Mouse (Mus musculus) G1E (cell line): ENCODE results near the gene Fam114a2.

Experiments
- CTCF ChIP-seq: IDR thresholded peaks from 2 replicates; pipeline ENCODE4 v1.5.1; 2012; ENCODE audit warnings: low read depth, low read length, inconsistent platforms, mixed read lengths
- GATA1 ChIP-seq: IDR thresholded peaks from 2 replicates; pipeline ENCODE4 v1.6.1; 2012; ENCODE audit warnings: borderline replicate concordance, low read length, inconsistent platforms, mixed read lengths
- GATA2 ChIP-seq: IDR thresholded peaks from 2 replicates; pipeline ENCODE4 v1.6.1; 2012; ENCODE audit warnings: low read depth, low read length, inconsistent platforms, borderline replicate concordance
- POLR2AphosphoS5 ChIP-seq: IDR thresholded peaks from 2 replicates; pipeline ENCODE4 v1.6.1; 2012; ENCODE audit warnings: low read depth, low read length, inconsistent platforms; ENCODE audit not compliant: insufficient replicate concordance
- TAL1 ChIP-seq: conservative IDR thresholded peaks from 2 replicates; pipeline ENCODE4 v1.6.1; 2012; ENCODE audit warnings: low read depth, low read length, inconsistent platforms, mixed read lengths

DNA sequence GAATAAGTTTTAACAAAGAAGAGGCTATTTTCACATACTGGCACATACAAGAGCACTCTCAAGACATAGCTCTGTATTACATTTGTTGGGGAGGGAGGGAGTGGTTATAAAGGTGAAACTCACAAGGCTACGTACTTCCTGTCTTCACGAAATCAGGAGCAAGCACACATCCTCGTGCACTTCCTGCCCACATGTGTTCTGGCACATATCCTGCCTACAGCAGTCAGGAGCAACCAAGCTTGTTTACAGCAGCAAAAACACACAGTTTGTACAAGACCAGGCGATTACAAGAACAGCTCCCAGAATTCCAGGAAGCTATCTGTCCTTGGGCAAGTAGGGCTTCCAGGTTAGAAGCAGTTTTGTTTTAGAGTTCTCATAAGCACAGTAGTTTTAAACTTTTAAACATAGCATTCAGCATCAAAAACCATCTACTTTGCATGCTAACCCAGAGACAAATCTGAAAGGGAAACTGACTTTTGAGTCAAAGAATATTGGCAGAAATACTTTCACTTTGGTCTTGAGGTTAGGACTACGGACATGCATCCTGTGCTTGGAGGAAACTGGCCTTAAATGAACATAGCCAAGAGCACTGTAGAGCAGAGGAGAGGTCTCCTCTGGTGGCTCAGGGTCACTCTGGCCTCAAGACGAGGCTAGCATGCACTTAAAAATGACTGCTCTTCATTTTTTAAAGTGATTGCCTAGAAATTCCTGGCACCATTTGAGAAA lies 73.0 kb downstream of the Fam114a2 start:
- TF ChIP-seq CTCF (no peak), GATA1 (no peak), TAL1 (no peak), POLR2AphosphoS5 (no peak), GATA2 (no peak)
